Mouse (Mus musculus): Measurements from ENCODE around the gene Iqca. TPM values are rescaled to one million over a fixed set of nuclear protein-coding genes. Genes with fewer than 3 reads are reported as not detected.

Gene Iqca
- not detected for polyA plus RNA-seq (2015; fragmentation: Illumina TruSeq; extraction: RNeasy Lipid Tissue Mini Kit (QIAGEN cat#74804); ENCODE audit: insufficient read depth, low read depth, low replicate concordance)

GRCm38 (mm10) chr1:90153099-90153744 lies at the start of gene Iqca:
TSS of gene Iqca (minus strand) at chr1:90153401.

DNA sequence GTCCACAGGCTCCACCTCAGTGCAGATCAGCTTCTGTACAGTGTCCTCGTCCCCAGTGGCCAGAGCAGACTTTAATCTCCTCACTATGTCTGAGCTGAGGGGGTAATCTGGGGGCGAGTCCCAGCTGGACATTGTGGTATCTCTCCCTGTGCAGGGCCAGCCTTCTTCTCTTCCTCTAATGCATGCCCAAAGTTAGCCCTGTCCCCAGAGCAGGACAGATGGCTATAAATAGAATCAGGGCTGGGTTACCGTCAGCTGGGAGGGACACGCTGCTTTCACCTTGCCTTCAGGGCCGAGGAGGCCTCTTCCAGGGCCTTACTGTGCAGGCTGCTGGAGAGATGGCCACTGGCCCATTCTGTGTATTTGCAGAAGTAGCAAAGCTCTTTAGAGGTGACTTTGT lies 138.8 kb downstream of the Iqca start, which contains the start of gene Asb18:
TSS of gene Asb18 (minus strand) at position 221 of the 400 bp plus-strand sequence.

Other genes with a start within 250 kb of the Iqca start
- gene Gbx2, start 222.2 kb downstream of the Iqca start, polyA plus RNA-seq (2015; fragmentation: Illumina TruSeq; extraction: RNeasy Lipid Tissue Mini Kit (QIAGEN cat#74804); ENCODE audit: insufficient read depth, low read depth, low replicate concordance), result not detected
- not detected for gene Asb18, start 138.7 kb downstream of the Iqca start, polyA plus RNA-seq (2015; fragmentation: Illumina TruSeq; extraction: RNeasy Lipid Tissue Mini Kit (QIAGEN cat#74804); ENCODE audit: insufficient read depth, low read depth, low replicate concordance)
- 14.1 TPM for gene Ackr3, start 50.6 kb upstream of the Iqca start, polyA plus RNA-seq (2015; fragmentation: Illumina TruSeq; extraction: RNeasy Lipid Tissue Mini Kit (QIAGEN cat#74804); ENCODE audit: insufficient read depth, low read depth, low replicate concordance)

All from pancreas, adult 10 weeks (tissue).